Mouse (Mus musculus) right cerebral cortex, postnatal 4 days (tissue): ENCODE results near the gene Stxbp6.
"Not testable (repeated sequence)": the region's sequence is repeated elsewhere in the genome, so short reads cannot be mapped to it uniquely, and the experiment has no call there.

Experiments used
- DNase-seq: peaks from one replicate; pipeline ENCODE4 v3.0.0-alpha.2; 2022

Gene Stxbp6

GRCm38 (mm10) chr12:45074611-45075342, at the start of gene Stxbp6:
Stxbp6 (minus strand) TSS chr12:45074709.
- DNase-seq, result peak; percentile 52

DNA sequence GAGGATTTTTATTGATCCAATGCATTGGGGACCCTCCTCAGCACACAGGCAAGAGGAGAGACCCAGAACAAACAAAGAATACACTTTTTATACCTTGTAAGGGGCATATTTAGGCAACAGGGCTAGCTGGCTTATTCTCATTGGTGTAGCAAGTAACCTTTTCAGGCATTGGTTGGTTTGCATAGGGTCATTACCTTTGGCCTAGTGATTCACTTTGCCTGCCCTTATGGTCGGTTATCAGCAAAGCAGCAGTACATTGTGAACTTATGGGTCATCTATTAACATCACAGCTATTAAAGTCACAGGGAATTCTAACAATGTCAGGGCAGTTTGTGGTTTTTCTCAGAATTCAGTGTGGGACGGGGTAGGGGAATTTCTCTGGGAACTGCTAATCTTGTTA, 28.4 kb upstream of the Stxbp6 start:
- not testable (repeated sequence) for DNase-seq

DNA sequence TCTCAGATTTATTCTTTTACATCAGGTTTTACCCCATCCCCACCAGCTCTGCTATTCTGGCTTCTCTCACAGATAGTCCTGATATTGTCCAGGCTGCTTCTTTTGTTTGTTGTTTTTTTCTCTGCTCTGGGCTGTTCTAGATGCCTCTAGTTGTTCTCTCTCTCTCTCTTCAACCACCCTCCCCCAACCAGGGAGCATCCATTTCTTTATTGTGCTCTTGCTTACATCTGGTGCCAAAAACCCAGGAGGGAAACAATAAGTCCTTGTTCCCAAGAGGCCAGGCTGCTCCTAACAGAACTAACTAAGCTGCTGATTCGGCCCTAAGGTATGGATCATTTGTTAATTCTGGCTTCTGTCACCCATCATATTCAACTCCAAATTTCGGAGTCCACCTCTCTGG, 19.2 kb upstream of the Stxbp6 start:
- no peak for DNase-seq

DNA sequence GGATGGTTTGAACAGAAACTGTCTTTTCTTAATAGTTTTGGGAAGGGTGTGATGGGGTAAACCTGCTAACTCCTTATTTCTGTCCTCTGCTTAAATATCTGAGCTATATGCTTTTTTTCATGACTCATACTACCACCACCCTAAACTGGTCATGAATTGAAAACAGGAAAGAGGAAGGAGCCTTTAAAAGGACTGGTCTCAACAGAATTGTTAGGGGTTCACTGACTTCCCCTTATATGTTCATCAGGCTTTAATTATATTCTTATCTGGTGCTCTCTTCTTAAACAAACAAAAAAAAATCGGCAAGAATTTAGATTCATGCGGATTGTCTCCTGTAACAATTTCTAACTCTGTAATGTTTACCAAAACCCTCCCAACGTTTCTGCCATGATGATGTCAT, 17.9 kb upstream of the Stxbp6 start:
- no peak for DNase-seq

DNA sequence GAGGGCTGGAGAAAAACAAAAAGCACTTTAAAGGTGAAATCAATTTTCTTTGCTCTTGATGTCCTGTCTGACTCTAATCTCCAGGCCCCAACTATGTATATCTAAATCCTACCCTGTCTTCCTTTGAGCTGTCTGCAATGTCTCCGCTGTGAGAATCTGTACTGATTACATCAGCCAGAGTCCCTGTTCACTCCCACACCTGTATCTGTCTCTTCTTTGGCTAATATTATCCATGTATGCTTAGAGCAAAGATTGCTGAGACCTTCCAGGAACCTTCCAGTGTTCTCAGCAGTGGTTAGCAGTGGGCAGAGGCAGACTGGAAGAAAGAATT, 8.6 kb upstream of the Stxbp6 start:
- no peak for DNase-seq

DNA sequence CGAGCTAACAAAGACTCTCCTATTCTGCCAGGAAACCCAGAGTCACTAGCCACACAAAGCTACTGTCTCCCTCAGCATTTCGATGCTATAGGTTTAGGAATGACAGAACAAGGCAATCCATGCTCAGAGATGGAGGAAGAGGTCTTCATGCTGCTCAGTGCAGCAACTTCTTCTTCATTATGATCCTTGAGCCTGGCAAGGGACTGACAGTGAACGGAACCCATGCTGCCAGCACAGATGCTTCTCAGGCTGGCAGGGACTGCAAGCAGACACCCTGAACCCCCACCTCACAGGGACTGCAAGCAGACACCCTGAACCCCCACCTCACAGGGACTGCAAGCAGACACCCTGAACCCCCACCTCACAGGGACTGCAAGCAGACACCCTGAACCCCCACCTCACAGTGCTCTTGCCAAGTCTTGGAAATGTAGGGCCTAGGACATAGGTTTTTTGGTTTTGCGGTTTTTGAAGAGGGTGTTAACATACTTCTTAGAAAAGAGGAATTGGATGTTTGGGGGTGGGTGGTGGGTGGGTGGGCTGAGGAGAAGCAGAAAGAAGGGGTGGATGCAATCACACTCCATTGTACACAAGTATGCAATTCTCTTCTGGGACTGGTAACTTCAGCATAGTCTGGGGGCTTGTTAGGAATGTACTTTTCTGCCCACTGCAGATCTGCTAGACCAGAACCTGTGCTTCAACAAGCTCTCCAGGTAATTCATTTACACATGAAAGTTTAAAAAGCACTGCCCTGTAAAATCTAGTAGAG, 8.1 kb upstream of the Stxbp6 start:
- no peak for DNase-seq

GRCm38 (mm10) chr12:45081617-45082016, 7.1 kb upstream of the Stxbp6 start:
- no peak for DNase-seq

DNA sequence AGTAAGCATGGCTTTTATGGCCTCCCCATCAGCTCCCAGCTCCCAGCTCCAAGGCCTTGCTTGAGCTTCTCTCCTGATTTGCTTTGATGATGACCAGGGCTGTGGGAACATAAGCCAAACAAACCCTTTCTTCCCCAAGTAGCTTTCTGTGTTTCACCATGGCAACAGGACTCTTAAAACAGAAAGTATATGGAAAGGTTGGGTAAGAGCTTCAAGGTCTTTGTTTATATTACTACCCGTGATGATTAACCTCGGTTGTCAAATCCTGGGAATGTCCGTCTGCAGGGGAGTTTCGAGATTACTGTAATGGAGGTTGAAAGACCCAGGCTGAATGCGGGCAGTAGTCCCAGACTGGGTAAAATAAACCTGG, 6.2 kb upstream of the Stxbp6 start:
- DNase-seq, result no peak

DNA sequence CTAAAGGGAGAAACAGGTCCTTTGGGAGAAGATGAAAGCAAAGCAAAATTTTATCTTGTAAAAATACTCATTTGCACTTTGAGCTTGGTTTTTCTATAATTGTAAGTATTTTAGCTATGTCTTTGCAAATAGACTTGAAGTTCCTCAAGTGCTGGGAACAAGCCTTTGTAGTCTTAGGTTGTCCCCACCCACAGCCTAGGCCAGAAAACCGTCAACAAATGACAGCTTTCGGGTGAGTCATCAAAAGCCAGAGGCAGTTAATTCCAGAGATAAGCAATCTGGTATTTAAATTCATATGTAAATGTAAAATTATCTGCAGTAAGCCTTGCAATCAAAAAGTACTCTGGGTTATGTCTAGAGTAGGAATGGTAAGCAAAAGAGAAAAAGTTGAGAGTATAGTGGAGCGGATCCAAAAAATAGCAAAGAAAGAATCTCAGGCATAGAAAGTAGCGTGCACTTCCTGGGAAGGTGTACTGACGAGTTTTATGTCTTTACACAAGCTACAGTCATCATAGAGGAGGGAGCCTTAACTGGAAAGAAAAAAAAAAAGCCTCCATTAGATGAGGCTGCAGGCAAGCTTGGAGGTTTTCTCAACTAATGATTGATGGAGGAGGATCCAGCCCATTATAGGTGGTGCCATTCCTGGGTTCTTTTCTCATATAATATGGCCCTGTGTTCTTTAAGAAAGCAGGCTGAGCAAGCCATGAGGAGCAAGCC, 5.7 kb upstream of the Stxbp6 start:
- no peak for DNase-seq

DNA sequence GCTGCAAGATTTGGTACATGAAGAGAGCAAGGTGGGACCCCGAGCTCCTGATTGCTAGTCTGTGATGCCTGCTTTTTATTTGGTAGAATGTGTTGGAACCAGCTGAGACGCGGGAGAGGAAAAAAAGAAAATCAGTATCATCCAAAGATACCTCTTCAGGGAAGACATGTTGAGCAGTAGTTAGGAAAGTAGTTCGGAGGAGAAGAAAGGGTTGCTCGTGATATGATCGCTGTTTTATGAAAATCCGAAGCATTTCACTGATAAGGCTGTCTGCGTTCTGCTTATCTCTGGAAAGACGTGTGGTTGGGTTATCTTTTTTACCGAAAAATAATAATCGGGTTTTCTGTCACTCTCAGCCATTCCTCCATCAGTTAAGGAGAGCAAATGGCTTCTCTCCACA, 1.1 kb upstream of the Stxbp6 start:
- DNase-seq, result no peak

DNA sequence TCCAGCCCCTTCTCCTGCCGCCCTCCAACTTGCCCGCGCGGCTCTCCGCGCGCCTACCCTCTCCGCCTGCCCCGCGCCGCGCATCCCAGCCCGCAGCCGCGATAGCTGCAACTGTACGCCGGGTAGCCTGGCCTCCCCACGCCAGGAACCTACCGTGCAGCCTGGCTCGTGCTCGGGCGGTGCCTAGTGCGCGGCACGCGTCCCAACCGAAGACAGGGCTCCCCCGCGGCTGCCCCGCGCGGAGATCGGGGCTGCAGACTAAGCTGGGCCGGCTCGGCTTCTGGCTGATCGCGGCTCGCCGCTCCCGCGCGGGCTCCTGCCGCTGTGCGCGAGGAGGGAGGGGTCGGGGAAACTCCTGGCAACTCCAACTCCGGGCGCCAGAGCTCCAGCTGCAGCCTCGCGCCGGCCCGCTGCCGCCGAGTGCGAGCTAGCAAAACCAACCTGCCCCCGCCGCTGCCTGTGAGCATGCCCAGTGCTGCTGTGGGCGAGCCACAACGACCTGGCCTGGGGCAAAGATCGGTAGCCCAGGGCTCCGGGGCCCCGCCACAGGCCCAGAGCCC, 387 bp downstream of the Stxbp6 start:
- DNase-seq, result peak; percentile 61

GRCm38 (mm10) chr12:45073331-45074041, 1.0 kb downstream of the Stxbp6 start:
- no peak for DNase-seq

- DNase-seq, result no peak
Measured at GRCm38 (mm10) chr12:45072185-45072584, 2.3 kb downstream of the Stxbp6 start.

DNA sequence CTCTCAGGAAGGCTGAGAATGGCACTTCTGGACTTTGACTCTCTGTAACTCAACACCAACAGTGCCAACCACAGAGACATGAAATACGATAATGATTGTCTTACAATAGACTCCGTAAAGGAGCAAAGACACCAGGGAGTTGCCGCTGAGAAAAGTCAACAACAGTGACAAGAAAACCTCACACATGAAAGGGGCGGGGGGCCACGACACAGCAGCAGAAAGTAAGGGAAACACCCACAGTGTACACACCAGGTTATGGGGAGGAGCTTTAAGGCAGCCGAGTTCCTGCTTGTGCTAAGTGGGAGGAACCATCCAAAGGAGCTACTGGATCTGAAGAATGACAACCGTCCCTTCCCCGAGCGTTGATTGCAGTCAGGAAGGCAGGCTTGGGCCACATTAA, 4.3 kb downstream of the Stxbp6 start:
- no peak for DNase-seq

- no peak for DNase-seq
Measured at GRCm38 (mm10) chr12:45068145-45068754, 6.3 kb downstream of the Stxbp6 start.

DNA sequence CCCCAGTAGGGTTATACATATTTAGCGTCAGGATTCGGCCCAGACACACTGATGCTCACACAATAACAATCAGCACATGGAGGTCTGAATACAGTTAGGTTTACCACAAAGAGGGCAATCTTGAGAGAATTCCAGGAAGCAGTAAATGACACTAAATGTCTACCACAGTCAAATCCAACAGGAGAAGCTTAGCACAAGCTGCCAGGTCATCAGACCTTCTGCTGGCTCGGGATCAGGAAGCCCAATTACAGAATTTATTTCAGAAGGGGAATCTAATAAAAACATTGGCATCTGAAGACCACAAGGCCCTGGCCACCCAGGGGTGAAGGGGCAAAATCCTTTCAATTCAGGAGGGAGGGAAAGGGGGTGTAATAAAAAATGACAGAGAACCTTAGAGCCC, 6.8 kb downstream of the Stxbp6 start:
- DNase-seq, result no peak

GRCm38 (mm10) chr12:45067047-45067685, 7.3 kb downstream of the Stxbp6 start:
- DNase-seq, result no peak

DNA sequence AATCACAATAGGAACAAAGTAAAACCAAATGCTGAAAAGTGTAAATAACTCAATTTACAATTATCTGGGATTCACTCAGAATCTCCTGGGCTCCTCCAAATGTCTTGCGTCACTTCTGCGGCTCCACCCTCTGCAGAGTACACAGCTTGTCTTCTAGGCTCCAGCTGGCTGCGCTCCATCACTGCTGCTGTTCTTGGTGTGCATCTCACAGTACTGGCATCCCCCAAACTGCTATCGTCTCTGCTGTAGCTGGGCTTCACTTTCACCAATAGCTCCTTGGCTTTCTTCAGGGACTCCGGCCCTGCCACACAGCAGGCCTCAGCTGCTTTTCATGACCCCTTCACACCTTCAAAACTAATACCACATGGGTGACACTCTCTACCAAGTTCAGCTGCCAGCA, 10.9 kb downstream of the Stxbp6 start:
- no peak for DNase-seq

DNA sequence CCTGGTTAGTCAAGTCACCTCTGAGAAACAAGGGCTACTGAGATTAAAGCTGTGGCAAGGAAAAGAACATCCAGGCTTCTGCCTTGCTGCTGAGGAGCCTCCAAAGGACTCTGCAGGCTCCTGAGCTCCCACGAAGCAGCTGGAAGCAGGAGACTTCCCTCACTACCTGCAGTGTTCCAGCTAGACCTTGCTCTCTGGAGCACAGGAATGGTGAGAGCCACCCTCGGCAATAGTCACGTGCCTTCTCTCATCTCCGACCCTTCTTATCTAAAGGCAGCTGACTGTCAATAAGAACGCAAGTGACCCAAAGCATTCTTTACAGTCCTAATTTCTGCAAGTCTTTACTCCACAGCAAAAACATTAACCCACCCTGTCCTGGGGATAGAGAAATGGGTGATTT, 13.2 kb downstream of the Stxbp6 start:
- DNase-seq, result no peak

GRCm38 (mm10) chr12:45060804-45061203, 13.7 kb downstream of the Stxbp6 start:
- DNase-seq, result no peak

- no peak for DNase-seq
Measured at GRCm38 (mm10) chr12:45058007-45058406, 16.5 kb downstream of the Stxbp6 start.

DNA sequence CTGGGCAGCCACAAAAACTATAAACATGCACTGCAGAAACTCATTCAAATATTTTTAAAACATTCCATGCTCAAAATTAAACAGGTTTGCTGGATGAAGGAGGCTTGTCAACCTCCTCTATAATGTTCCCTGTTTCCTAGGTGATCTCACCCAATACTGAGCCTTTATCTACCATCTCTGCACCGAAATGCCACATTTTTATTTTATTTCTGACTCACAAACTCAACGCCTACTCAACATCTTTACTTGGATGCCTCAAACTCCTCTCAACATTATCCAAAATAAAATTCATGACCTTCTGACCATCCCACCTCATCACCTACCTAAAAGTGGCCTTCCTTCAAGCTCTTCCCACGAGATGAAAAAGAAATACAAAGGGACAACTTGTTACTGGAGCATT, 18.1 kb downstream of the Stxbp6 start:
- DNase-seq, result no peak
